Mouse (Mus musculus) urinary bladder, postnatal 36 days (tissue): ENCODE data around the gene Dusp7.

Source experiments
- DNase-seq, 2 experiments: peaks; one replicate each; pipeline ENCODE4 v3.0.0; 2022; ENCODE audit warnings: low spot score in 2 of 2, mixed read lengths in 1 of 2

The Dusp7 gene

GRCm38 (mm10) chr9:106368112-106368717, at the start of gene Dusp7:
Gene Dusp7, plus strand, starts transcription at chr9:106368632.
- peak; percentile 73 to 84 for DNase-seq

GRCm38 (mm10) chr9:106319095-106319494, 49.3 kb upstream of the Dusp7 start:
- peak in 1 of 2 experiments; percentile 27 for DNase-seq

GRCm38 (mm10) chr9:106322497-106322896, 45.9 kb upstream of the Dusp7 start:
- DNase-seq, result no peak

GRCm38 (mm10) chr9:106326241-106326640, 42.2 kb upstream of the Dusp7 start:
- DNase-seq, result no peak

GRCm38 (mm10) chr9:106327125-106327809, 41.2 kb upstream of the Dusp7 start:
- no peak for DNase-seq

GRCm38 (mm10) chr9:106328068-106328610, 40.3 kb upstream of the Dusp7 start:
- no peak for DNase-seq

- no peak for DNase-seq
Observed at GRCm38 (mm10) chr9:106328772-106329511, 39.5 kb upstream of the Dusp7 start.

GRCm38 (mm10) chr9:106332746-106333145, 35.7 kb upstream of the Dusp7 start:
- DNase-seq, result no peak

GRCm38 (mm10) chr9:106337620-106338019, 30.8 kb upstream of the Dusp7 start:
- DNase-seq, result no peak

GRCm38 (mm10) chr9:106338462-106339172, 29.8 kb upstream of the Dusp7 start:
- no peak for DNase-seq

- DNase-seq, result no peak
Observed at GRCm38 (mm10) chr9:106339173-106339558, 29.3 kb upstream of the Dusp7 start.

GRCm38 (mm10) chr9:106339730-106340129, 28.7 kb upstream of the Dusp7 start:
- no peak for DNase-seq

GRCm38 (mm10) chr9:106340501-106341312, 27.7 kb upstream of the Dusp7 start:
- DNase-seq, result no peak

GRCm38 (mm10) chr9:106341313-106341686, 27.1 kb upstream of the Dusp7 start:
- DNase-seq, result no peak

GRCm38 (mm10) chr9:106342573-106342972, 25.9 kb upstream of the Dusp7 start:
- DNase-seq, result no peak

- DNase-seq, result peak; percentile 61 to 75
Observed at GRCm38 (mm10) chr9:106345167-106345566, 23.3 kb upstream of the Dusp7 start.

- no peak for DNase-seq
Observed at GRCm38 (mm10) chr9:106345630-106346029, 22.8 kb upstream of the Dusp7 start.

GRCm38 (mm10) chr9:106348281-106348680, 20.2 kb upstream of the Dusp7 start:
- no peak for DNase-seq

- DNase-seq, result no peak
Observed at GRCm38 (mm10) chr9:106349075-106349474, 19.4 kb upstream of the Dusp7 start.

- DNase-seq, result no peak
Observed at GRCm38 (mm10) chr9:106351178-106351577, 17.3 kb upstream of the Dusp7 start.

GRCm38 (mm10) chr9:106353779-106354178, 14.7 kb upstream of the Dusp7 start:
- peak; percentile 53 to 63 for DNase-seq
